Mouse (Mus musculus): Measurements from ENCODE around the gene Hist1h2ak. TPM values are rescaled to one million over a fixed set of nuclear protein-coding genes. Genes with fewer than 3 reads are reported as not detected.
A peak's percentile ranks its signal among the peaks of the same experiment; 100 is the strongest.
"Not testable (repeated sequence)": the region's sequence is repeated elsewhere in the genome, so short reads cannot be mapped to it uniquely, and the experiment has no call there.

The Hist1h2ak gene
- 8.6 and 105 TPM in 2 replicates for total RNA-seq (2014; fragmentation: Nextera tagmentation)
- total RNA-seq (2017): 1,120 and 1,478 TPM in 2 replicates

DNA sequence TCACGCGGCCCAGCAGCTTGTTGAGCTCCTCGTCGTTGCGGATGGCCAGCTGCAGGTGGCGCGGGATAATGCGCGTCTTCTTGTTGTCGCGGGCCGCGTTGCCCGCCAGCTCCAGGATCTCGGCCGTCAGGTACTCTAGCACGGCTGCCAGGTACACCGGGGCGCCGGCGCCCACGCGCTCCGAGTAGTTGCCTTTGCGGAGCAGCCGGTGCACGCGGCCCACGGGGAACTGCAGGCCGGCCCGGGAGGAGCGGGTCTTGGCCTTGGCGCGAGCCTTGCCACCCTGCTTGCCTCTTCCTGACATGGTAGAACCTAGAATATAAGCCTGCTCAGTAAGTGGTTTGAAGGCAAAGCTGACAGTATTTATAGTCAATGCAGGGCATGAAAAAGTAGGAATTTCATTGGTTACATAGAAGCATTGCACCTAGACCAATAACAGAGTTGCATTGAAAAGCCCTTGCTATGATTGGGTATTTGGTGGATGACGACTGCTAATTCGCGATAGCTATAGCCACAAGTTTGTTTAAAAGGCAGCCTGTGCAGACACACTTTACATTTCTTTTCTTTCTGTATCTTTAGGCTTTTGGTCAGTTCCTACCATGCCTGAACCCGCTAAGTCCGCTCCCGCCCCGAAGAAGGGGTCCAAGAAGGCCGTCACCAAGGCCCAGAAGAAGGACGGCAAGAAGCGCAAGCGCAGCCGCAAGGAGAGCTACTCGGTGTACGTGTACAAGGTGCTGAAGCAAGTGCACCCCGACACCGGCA is at the start of gene Hist1h2ak, which contains the start of gene Hist1h2bn:
TSS of gene Hist1h2ak (minus strand) at position 304 of the 762 bp plus-strand sequence.
TSS of gene Hist1h2bn (plus strand) at position 600 of the 762 bp plus-strand sequence.
- peak; percentile 78 for ATAC-seq (replicated peaks; ENCODE audit: poor library complexity, severe bottlenecking)

DNA sequence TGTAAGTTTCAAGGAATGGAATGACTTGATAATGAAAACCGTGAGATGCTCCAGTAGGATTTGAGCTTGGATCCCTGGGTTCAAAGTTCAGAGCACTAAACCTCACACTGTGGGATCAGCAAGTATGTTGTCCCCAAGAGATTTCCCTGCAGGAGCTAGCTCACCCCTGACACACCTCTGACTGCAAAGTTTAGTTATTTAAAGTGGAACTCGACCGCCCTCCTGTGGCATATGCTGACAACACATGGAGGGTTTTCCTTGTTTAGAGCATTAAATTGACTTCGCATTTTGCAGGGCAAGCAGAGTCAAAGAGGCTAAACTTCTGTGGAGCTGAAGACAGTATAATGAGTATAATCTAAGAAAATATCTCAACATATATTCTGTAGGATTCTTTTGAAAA is 49.4 kb upstream of the Hist1h2ak start:
- ATAC-seq (replicated peaks; ENCODE audit: poor library complexity, severe bottlenecking): peak; percentile 93

DNA sequence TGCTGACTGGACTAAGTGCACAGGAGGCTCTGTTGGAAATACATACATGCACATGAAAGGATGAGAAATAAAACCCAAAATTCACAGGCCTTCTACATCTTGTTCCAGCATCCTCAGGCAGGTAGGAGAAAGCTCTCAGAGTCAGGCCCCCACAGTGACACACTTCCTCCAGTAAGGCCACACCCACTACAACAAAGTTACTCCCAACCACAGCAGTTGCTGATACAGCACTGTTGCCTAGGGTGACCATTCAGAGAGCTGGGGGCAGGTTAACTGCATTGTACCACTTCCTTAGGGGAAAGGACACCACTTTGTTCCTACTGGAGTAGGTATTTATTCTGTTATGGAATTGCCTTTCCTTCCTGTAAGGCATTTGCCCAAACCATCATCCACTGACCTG is 43.5 kb upstream of the Hist1h2ak start:
- peak; percentile 94 for ATAC-seq (replicated peaks; ENCODE audit: poor library complexity, severe bottlenecking)

DNA sequence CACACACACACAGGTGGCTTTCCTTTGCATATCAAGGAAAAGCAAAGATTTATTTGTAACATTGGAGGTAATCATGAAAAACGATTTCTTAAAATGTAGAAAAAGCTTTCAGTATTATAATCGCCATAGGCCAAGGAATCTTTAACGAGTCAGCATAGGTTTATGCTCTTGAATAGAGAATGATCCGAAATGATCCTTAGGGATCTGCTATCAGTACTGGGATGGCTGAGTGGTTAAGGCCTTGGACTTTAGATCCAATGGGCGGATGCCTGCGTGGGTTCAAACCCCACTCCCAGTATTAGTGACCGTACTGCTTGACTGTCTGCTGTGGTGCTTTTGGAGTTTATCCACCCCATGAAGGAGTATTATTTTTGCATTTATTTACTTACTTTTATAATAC is 42.0 kb upstream of the Hist1h2ak start:
- ATAC-seq (replicated peaks; ENCODE audit: poor library complexity, severe bottlenecking): no peak

DNA sequence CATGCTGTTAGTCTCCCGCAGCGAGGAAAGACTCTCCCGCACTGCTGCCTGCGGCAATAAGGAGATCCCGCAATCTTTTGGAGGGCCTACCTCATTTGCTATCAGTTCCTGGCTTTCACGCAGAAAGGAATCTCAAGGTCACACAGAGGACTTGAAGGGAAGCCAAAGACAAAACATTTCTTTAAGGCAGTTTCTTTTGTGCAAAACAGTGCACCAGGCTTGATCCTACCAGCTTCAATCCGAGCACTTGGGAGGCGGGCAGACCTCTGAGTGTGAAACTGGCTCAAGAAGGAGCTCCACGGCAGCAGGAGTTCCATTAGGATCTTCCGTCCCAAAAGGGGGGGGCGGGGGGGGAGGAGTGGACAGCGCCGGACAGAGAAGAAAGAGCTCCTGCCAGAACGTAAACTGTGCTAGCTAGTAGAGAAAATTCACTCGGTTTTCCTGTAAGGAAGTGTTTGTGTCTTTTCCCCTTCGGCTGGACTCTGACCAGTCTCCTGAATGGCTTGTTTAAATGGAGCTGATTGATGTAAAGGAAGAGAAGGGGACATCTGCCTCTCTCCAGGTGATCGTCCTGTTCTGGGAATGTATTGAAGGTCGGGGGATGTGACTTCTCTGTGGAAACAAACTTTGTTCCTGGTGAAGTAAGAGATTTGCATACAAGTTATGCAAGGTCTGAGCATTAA is 37.1 kb upstream of the Hist1h2ak start:
- ATAC-seq (replicated peaks; ENCODE audit: poor library complexity, severe bottlenecking): no peak

DNA sequence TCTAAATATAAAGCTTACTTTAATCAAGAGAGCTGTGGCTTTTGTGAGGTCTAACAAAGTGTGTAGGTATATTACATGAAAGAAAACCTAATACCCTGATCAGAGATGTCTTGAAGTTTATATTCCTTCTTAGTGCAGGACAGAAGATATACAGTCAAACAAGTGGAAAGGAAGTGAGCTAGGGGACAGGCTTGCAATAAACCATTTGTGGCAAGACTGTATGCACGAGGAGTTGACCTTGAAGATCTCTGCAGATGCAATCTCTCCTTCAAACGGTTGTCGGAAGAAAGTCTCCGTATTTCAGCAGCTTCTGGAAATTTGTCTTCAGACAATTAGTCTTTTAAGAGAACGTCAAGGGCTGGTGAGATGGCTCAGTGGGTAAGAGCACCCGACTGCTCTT is 36.3 kb upstream of the Hist1h2ak start:
- ATAC-seq (replicated peaks; ENCODE audit: poor library complexity, severe bottlenecking): no peak

DNA sequence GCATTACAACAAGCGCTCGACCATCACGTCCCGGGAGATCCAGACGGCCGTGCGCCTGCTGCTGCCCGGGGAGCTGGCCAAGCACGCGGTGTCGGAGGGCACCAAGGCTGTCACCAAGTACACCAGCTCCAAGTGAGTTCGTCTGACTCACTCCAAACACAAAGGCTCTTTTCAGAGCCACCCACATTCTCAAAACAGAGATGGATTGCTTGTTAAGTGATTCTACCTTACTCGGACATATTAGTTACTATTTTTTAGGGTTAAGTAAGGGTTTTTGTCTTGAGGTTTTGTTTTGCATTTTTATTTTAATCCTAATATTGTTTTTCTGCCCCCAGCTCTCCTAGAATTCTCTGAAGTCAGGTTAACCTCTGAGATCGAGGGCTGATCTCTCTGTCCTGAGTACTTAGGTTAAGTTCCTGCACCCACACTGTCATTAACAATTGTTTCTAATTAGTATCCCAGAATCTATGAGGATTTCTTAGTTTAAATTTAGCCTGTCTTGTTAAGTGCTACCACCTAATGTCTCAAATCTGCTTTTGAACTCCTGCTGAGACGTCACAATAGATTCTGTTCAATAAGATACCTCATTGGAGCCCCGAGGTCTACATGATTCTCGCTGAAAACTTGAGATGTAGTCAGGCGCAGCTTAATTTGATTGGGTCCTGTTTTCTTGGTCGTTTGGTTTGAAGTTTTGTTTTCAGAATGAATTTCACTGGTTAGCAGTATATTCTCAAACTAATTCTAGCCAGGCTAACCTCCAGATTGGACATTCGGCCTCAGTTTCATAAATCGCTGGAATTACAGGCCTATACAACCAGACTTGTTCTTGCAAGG is 34.4 kb upstream of the Hist1h2ak start:
- ATAC-seq (replicated peaks; ENCODE audit: poor library complexity, severe bottlenecking): no peak

DNA sequence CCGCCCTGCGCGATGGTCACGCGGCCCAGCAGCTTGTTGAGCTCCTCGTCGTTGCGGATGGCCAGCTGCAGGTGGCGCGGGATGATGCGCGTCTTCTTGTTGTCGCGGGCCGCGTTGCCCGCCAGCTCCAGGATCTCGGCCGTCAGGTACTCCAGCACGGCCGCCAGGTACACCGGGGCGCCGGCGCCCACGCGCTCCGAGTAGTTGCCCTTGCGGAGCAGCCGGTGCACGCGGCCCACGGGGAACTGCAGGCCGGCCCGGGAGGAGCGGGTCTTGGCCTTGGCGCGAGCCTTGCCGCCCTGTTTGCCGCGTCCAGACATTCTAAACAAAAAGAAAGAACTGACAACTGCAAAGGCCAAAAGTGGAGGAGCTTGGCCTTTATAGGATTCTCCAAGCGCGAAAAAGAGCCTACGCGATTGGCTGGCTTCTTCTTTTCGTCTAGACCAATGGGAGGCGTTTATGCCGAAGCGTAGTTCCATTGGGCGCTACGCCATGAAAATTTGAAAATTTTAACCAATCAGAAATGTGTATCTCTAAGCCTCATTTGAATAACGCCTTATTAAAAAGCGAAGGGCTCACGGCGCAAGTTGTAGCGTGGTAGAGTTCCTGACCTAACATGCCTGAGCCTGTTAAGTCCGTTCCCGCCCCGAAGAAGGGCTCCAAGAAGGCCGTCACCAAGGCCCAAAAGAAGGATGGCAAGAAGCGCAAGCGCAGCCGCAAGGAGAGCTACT is 33.4 kb upstream of the Hist1h2ak start, which contains the start of the genes Hist1h2an and Hist1h2bp:
TSS of gene Hist1h2an (minus strand) at position 320 of the 731 bp plus-strand sequence.
TSS of gene Hist1h2bp (plus strand) at position 563 of the 731 bp plus-strand sequence.
- peak; percentile 82 for ATAC-seq (replicated peaks; ENCODE audit: poor library complexity, severe bottlenecking)

DNA sequence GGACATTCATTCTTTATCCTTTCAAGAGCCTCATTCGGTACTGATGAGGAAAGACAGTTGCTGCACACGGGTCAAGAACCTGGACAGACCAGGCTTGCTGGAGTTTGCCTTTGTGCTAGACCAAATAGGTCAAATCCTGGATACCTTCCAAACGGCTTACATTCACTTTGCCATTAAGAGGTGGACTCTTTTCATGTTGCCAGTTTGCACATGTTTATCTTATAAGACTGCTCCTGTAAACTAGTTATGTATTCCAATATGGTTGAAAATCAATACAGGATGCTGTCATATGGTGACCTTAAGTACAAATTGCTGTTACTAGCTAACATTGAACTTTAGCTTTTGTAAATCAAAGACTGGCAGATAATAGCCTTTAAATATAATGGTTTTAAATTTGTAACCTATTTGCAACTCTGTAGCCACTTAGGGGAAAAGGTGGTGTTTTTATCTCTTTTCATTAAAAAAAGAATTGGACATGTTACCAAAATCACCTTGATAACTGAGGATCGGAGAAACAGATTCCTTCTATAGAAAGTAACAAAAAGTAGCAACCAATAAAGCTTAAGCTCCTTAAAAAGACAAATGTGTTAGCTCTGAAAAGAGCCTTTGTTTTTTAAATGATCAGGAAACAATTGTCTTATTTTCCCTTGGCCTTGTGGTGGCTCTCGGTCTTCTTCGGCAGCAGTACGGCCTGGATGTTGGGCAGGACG is 32.7 kb upstream of the Hist1h2ak start:
- ATAC-seq (replicated peaks; ENCODE audit: poor library complexity, severe bottlenecking): no peak

DNA sequence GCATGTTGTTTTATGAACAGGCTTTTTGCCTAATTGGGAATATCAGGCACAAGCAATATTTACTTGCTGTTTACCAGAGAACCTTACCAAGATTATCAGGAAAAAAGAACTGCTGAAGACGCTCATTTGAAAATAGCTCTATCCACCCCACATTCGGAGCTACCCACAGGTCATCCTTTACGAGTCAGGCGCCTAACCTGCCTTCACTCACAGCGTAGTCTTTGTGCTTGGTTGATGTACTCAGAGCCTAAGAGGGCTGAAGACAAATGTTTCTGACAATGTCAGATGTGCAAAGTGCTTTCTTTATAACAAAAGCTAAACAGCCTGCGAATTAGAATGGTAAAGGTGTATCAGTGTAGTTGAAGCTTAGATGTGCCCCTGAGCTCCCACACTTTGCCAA is 30.7 kb upstream of the Hist1h2ak start:
- no peak for ATAC-seq (replicated peaks; ENCODE audit: poor library complexity, severe bottlenecking)

DNA sequence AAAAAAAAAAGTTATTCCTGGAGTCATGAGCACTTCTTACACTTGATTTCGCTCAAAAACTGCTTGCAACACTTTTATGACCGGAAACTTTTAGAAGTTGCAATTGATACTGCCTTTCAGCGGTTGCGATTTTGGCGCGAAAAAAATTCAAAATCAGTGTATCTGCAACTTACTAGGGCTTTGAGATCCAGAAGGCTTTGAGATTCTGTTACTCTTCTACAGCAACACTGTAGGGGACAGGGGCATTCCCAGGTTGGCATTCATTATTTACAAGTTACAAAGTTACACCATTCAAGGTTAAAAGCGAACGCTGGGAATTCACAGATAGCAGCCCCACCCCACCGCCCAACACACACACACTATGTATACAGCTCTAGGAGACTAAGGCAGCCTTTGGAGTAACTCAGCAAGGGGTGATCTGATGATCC is 30.1 kb upstream of the Hist1h2ak start:
- no peak for ATAC-seq (replicated peaks; ENCODE audit: poor library complexity, severe bottlenecking)

DNA sequence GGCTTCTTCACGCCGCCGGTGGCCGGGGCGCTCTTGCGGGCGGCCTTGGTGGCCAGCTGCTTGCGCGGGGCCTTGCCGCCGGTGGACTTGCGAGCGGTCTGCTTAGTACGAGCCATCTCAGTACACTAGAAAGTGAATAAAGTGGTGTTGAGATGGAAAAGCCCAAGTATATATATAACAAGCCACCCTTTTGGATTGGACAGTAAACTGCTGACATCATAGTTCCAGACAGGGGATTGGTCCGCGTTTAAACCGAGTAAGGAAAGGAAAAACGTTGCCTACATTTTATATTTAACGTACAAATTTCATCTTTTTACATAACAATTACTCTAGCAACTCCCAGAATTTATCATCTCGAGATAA is 29.6 kb upstream of the Hist1h2ak start, which contains the start of gene Hist1h3i:
TSS of gene Hist1h3i (minus strand) at position 116 of the 363 bp plus-strand sequence.
- ATAC-seq (replicated peaks; ENCODE audit: poor library complexity, severe bottlenecking): peak; percentile 45

DNA sequence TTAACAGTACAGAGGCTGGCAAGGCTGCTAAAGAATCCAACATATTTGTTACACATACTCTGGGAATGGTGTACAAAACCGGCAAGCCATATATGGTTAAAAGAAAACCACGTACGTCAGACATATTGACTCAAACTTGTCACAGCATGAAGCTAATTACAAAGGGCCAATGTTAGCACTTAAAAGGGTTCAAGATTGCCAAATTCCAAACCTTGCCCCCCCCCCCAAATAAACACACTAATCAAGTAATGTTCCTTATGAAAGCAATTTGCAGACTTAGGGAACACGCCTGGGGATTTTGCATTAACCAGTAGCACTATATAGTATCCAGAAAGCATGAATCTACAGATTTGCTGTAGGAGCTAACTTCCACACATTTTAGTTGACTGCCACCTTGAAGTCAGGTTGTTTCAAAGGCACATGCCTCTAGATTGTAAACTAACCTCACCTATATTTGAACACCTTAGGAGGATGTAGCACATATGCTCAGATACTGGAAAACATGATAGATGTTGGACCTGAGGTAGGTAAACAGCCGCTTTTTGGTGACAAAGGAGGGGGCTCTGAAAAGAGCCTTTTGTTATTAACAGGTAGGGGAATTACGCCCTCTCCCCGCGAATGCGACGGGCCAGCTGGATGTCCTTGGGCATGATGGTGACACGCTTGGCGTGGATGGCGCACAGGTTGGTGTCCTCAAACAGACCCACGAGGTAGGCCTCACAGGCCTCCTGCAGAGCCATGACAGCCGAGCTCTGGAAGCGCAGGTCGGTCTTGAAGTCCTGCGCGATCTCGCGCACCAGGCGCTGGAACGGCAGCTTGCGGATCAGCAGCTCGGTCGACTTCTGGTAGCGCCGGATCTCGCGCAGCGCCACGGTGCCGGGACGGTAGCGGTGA is 29.0 kb upstream of the Hist1h2ak start:
- not testable (repeated sequence) for ATAC-seq (replicated peaks; ENCODE audit: poor library complexity, severe bottlenecking)

DNA sequence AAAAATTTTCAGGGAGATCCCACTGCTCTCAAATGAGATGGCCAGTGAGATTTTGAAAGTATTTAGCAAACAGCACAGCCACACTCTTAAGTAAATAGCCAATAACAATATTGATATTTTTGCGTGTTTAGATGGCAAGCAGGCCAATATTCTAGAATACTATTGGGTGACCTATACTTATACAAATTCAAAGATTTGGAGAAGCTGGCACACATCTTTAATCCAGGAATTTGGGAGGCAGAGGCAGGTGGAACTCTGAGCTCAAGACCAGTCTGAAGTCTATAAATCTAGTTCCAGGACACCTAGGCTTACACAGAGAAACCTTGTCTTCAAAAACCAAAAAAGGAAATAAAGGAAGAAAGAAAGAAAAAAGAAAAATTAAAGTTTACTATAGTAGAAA is 28.0 kb upstream of the Hist1h2ak start:
- ATAC-seq (replicated peaks; ENCODE audit: poor library complexity, severe bottlenecking): no peak

DNA sequence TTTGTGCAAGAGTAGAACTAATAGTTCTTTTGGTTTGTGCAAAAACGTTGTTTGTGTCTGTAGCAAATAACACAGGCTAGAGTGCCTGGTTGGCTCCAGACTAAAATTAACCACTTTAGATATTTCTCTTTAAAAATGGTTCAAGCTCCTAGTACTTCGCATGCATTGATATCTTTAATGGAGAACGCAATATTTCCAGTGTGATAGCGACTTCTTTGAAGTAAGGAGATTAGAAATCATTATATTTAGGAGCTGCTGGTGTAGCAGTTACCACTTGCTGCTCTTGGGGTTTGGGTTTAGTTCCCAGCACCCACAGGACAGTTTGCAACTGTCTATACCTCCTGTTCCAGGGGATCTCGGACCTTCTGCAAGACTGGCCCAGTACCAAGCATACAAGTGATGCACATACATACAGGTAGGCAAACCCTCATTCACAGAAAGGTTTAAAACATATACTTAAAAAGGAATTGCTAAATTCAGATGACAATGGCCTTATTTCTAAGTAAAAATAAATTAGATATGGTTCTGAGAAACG is 27.5 kb upstream of the Hist1h2ak start:
- no peak for ATAC-seq (replicated peaks; ENCODE audit: poor library complexity, severe bottlenecking)

DNA sequence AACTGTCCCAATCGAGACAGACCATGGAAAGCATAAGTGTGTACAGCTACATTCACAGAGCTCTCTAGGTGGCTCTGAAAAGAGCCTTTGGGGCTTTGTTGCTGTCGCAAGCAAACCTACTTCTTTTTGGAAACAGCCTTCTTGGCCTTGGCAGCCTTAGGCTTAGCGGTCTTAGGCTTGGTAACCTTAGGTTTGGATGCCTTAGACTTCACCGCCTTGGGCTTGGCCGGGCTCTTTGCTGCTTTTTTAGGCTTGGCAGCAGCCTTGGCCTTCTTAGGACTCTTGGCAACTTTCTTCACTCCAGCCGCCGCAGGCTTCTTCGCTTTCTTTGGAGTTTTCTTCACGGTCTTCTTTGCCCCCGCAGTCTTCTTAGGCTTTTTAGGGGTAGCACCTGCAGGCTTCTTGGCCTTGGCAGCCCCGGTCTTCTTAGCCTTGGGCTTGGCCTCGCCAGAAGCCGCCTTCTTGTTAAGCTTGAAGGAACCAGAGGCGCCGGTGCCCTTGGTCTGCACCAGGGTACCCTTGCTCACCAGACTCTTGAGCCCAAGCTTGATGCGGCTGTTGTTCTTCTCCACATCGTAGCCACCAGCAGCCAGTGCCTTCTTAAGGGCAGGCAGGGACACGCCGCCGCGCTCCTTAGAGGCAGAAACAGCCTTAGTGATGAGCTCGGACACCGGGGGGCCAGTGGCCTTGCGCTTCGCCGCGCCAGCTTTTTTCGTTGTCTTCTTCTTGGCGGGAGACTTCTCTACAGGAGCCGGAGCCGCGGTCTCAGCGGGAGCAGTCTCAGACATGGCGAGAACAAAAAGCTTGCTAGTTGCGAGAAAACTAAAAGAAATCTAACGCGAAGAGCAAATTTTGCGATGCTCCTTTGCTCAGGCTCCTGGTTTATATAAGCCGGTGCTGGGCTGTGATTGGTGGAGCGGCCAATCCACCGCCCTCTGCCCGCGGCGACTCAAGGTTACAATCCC is 26.4 kb upstream of the Hist1h2ak start, which contains the start of gene Hist1h1b:
TSS of gene Hist1h1b (minus strand) at position 859 of the 965 bp plus-strand sequence.
- ATAC-seq (replicated peaks; ENCODE audit: poor library complexity, severe bottlenecking): peak; percentile 51

Measured in granulocyte monocyte progenitor cell, adult 5-6 weeks (primary cell).